ENCODE assay signal across 13 mouse cellular contexts in genomic region chr17:86937064-86937463, GRCm38 (mm10). TPM values are rescaled to one million over a fixed set of nuclear protein-coding genes. Genes with fewer than 3 reads are reported as not detected.
DNase-seq lines count a peak whose midpoint lies in the region; ATAC-seq lines count a peak whose summit lies in the region.
"Had no signal": no experiment of that assay in that cellular context is flagged by ENCODE, and none has a peak within 500 bp of the region (broad histone marks: within the 10 kb centered on the region; RNA-seq: fewer than 3 reads in every experiment).

No protein-coding gene starts in this region.

- WGBS in kidney, embryonic 16.5 days = 70% methylated on average over 2 of the region's 2 CpGs
- WGBS in forebrain, embryonic 10.5 days = 81% methylated on average over 2 of the region's 2 CpGs
- 70% methylated on average over 2 of the region's 2 CpGs for WGBS in intestine, embryonic 16.5 days
- WGBS in neural tube, embryonic 15.5 days = 63% methylated on average over 2 of the region's 2 CpGs

- H3K36me3 ChIP-seq in kidney, embryonic 16.5 days (ENCODE audit: insufficient read depth, low read length) = no peaks in the 10 kb centered on the region
- H3K36me3 ChIP-seq in forebrain, embryonic 10.5 days (replicated peaks) = no peaks in the 10 kb centered on the region
- no peaks in the 10 kb centered on the region for H3K36me3 ChIP-seq in intestine, embryonic 16.5 days (ENCODE audit: control insufficient read depth, insufficient read depth, low read length)
- no peaks in the 10 kb centered on the region for H3K36me3 ChIP-seq in neural tube, embryonic 15.5 days

- H3K9ac ChIP-seq in kidney, embryonic 16.5 days (replicated peaks; ENCODE audit: low read length) = peak overlapping the region; percentile 63
- H3K9ac ChIP-seq in intestine, embryonic 16.5 days (ENCODE audit: low read depth, low read length) = no peak overlapping the region
- H3K9ac ChIP-seq in neural tube, embryonic 15.5 days (replicated peaks) = no peak overlapping the region

- DNase-seq in kidney, postnatal 10 days = no peak
- no peak for DNase-seq in forebrain, embryonic 10.5 days (ENCODE audit: extremely low spot score, low spot score)
- no peak for DNase-seq in testis, postnatal 10 days (ENCODE audit: low spot score)

- H3K4me2 ChIP-seq in kidney, embryonic 16.5 days (replicated peaks; ENCODE audit: low read depth, low read length) = peak overlapping the region; percentile 64
- no peak overlapping the region; the same call in 1 of the 2 replicates for H3K4me2 ChIP-seq in intestine, embryonic 16.5 days (ENCODE audit: low read depth, low read length)
- H3K4me2 ChIP-seq in neural tube, embryonic 15.5 days = peak overlapping the region; percentile 67

- H3K27me3 ChIP-seq in kidney, embryonic 16.5 days (ENCODE audit: insufficient read depth, low read length) = no peaks in the 10 kb centered on the region
- peaks cover 49% of the 10 kb centered on the region for H3K27me3 ChIP-seq in forebrain, embryonic 10.5 days (ENCODE audit: poor library complexity, severe bottlenecking)
- no peaks in the 10 kb centered on the region for H3K27me3 ChIP-seq in intestine, embryonic 16.5 days (replicated peaks; ENCODE audit: control insufficient read depth, insufficient read depth, low read length)
- H3K27me3 ChIP-seq in neural tube, embryonic 15.5 days (replicated peaks) = no peaks in the 10 kb centered on the region

- peak overlapping the region; percentile 20; the same call in 1 of the 2 replicates for H3K27ac ChIP-seq in kidney, embryonic 16.5 days (ENCODE audit: low read length)
- H3K27ac ChIP-seq in forebrain, embryonic 10.5 days = peak overlapping the region; percentile 78
- H3K27ac ChIP-seq in intestine, embryonic 16.5 days (ENCODE audit: low read length) = peak overlapping the region; percentile 1; the same call in 1 of the 2 replicates
- H3K27ac ChIP-seq in neural tube, embryonic 15.5 days (replicated peaks) = peak overlapping the region; percentile 81

- no peak for ATAC-seq in kidney, embryonic 16.5 days (ENCODE audit: low FRiP score, low TSS enrichment)
- ATAC-seq in intestine, embryonic 16.5 days = no peak
- no peak for ATAC-seq in neural tube, embryonic 15.5 days (ENCODE audit: low FRiP score)
- ATAC-seq in monocyte, adult 5-6 weeks (replicated peaks; ENCODE audit: insufficient number of reproducible peaks, low FRiP score, low TSS enrichment, poor library complexity, severe bottlenecking) = no peak

- peaks cover 20% of the 10 kb centered on the region for H3K4me1 ChIP-seq in kidney, embryonic 16.5 days (ENCODE audit: insufficient read depth, low read length)
- H3K4me1 ChIP-seq in forebrain, embryonic 10.5 days = peaks cover 28% of the 10 kb centered on the region
- no peaks in the 10 kb centered on the region; the same call in 1 of the 2 replicates for H3K4me1 ChIP-seq in intestine, embryonic 16.5 days (ENCODE audit: control insufficient read depth, insufficient read depth, low read length)
- H3K4me1 ChIP-seq in neural tube, embryonic 15.5 days = peaks cover 30% of the 10 kb centered on the region

- no peak overlapping the region for H3K4me3 ChIP-seq in kidney, embryonic 16.5 days (ENCODE audit: low read length)
- H3K4me3 ChIP-seq in forebrain, embryonic 10.5 days = peak overlapping the region; percentile 52; the same call in 1 of the 2 replicates
- no peak overlapping the region for H3K4me3 ChIP-seq in intestine, embryonic 16.5 days (ENCODE audit: low read length)
- H3K4me3 ChIP-seq in neural tube, embryonic 15.5 days (replicated peaks) = peak overlapping the region; percentile 41; the same call in 1 of the 2 replicates

- H3K9me3 ChIP-seq in kidney, embryonic 16.5 days (ENCODE audit: low read length) = no peaks in the 10 kb centered on the region
- no peaks in the 10 kb centered on the region for H3K9me3 ChIP-seq in forebrain, embryonic 10.5 days
- H3K9me3 ChIP-seq in intestine, embryonic 16.5 days (ENCODE audit: control insufficient read depth, low read length) = no peaks in the 10 kb centered on the region
- H3K9me3 ChIP-seq in neural tube, embryonic 15.5 days (replicated peaks) = no peaks in the 10 kb centered on the region

RNA-seq across cellular contexts. Expression of gene Atp6v1e2, which starts 10.6 kb away (rescaled TPM):
- polyA plus RNA-seq in kidney, embryonic 16.5 days (2015; fragmentation: Nextera tagmentation; extraction: Ambion mirVana) = not detected in 2 replicates
- polyA plus RNA-seq in forebrain, embryonic 10.5 days (2016; fragmentation: Nextera tagmentation; extraction: Ambion mirVana) = not detected in 2 replicates
- polyA plus RNA-seq in intestine, embryonic 16.5 days (2015; fragmentation: Nextera tagmentation; extraction: Ambion mirVana) = 0.13 TPM in 1 of 2 replicates, not detected in the other
- polyA plus RNA-seq in neural tube, embryonic 15.5 days (2015; fragmentation: Nextera tagmentation; extraction: Ambion mirVana) = not detected in 2 replicates
- not detected in 3 replicates for total RNA-seq in monocyte, adult 5-6 weeks (2017)
- total RNA-seq: adrenal gland, postnatal 10 days; common myeloid progenitor, adult 5-6 weeks; ES-E14; gastrocnemius, postnatal 25 days had no signal
- polyA plus RNA-seq: thymus, adult 2 months had no signal

RNA-seq across cellular contexts. Expression of gene Tmem247, which starts 19.9 kb away (rescaled TPM):
- not detected in 2 replicates for polyA plus RNA-seq in kidney, embryonic 16.5 days (2015; fragmentation: Nextera tagmentation; extraction: Ambion mirVana)
- polyA plus RNA-seq in forebrain, embryonic 10.5 days (2016; fragmentation: Nextera tagmentation; extraction: Ambion mirVana) = not detected in 2 replicates
- not detected in 2 replicates for polyA plus RNA-seq in intestine, embryonic 16.5 days (2015; fragmentation: Nextera tagmentation; extraction: Ambion mirVana)
- polyA plus RNA-seq in neural tube, embryonic 15.5 days (2015; fragmentation: Nextera tagmentation; extraction: Ambion mirVana) = not detected in 2 replicates
- total RNA-seq in monocyte, adult 5-6 weeks (2017) = not detected in 3 replicates
- total RNA-seq: adrenal gland, postnatal 10 days; common myeloid progenitor, adult 5-6 weeks; ES-E14; gastrocnemius, postnatal 25 days; layer of hippocampus, postnatal 10 days had no signal
- polyA plus RNA-seq: thymus, adult 2 months had no signal

RNA-seq across cellular contexts. Expression of gene Rhoq, which starts 25.8 kb away (rescaled TPM):
- 12.9 and 14.0 TPM in 2 replicates for polyA plus RNA-seq in kidney, embryonic 16.5 days (2015; fragmentation: Nextera tagmentation; extraction: Ambion mirVana)
- polyA plus RNA-seq in forebrain, embryonic 10.5 days (2016; fragmentation: Nextera tagmentation; extraction: Ambion mirVana) = 8.1 and 8.2 TPM in 2 replicates
- 5.4 and 7.3 TPM in 2 replicates for polyA plus RNA-seq in intestine, embryonic 16.5 days (2015; fragmentation: Nextera tagmentation; extraction: Ambion mirVana)
- polyA plus RNA-seq in neural tube, embryonic 15.5 days (2015; fragmentation: Nextera tagmentation; extraction: Ambion mirVana) = 7.8 and 8.7 TPM in 2 replicates
- total RNA-seq in monocyte, adult 5-6 weeks (2017) = 56.4 to 70.3 TPM (median 57.8 TPM) in 3 replicates

Comparison
In these comparisons a context has a peak if more than half of its experiments do, and no peak if none do; other contexts are left out.
1. H3K27ac ChIP-seq: peak in every context shown above with its lines; median percentile 81 in neural tube, embryonic 15.5 days; 78 in forebrain, embryonic 10.5 days; 20 in kidney, embryonic 16.5 days; 1 in intestine, embryonic 16.5 days.
2. H3K4me3 ChIP-seq: peak in forebrain, embryonic 10.5 days (single experiment) and neural tube, embryonic 15.5 days (single experiment); none in kidney, embryonic 16.5 days (single experiment) and intestine, embryonic 16.5 days (single experiment).